Mouse (Mus musculus) midbrain, embryonic 14.5 days (tissue): ENCODE data around the gene Calca. TPM values are rescaled to one million over a fixed set of nuclear protein-coding genes. Genes with fewer than 3 reads are reported as not detected.
"Not testable (repeated sequence)": the region's sequence is repeated elsewhere in the genome, so short reads cannot be mapped to it uniquely, and the experiment has no call there.

ENCODE experiments used
- ATAC-seq: fragments of 200-750 bp; cut with Nextera tagmentation; 2 replicates; pipeline ENCODE4 v1.8.0; 2017; ENCODE audit warnings: moderate number of reproducible peaks, moderate library complexity; ENCODE audit not compliant: low FRiP score, low TSS enrichment
- DNase-seq: peaks from one replicate; pipeline ENCODE4 v3.0.0-alpha.2; 2015
- H3K27ac ChIP-seq: fragments of 300-500 bp; sonication (generic); replicated peaks from 2 replicates; pipeline ENCODE4 v1.5.1; 2014; ENCODE audit warnings: mild to moderate bottlenecking, low read depth, low read length, moderate library complexity
- H3K27me3 ChIP-seq: fragments of 300-500 bp; sonication (generic); 2 replicates; pipeline ENCODE4 v1.6.1; 2014; ENCODE audit warnings: low read length, control low read depth, mixed read lengths; ENCODE audit not compliant: control insufficient read depth, insufficient read depth
- H3K36me3 ChIP-seq: fragments of 300-500 bp; sonication (generic); 2 replicates; pipeline ENCODE4 v1.6.1; 2014; ENCODE audit warnings: low read length, control low read depth; ENCODE audit not compliant: control insufficient read depth, insufficient read depth
- H3K4me1 ChIP-seq: fragments of 300-500 bp; sonication (generic); 2 replicates; pipeline ENCODE4 v1.6.1; 2014; ENCODE audit warnings: mild to moderate bottlenecking, antibody characterized with exemption, low read length, control low read depth; ENCODE audit not compliant: control insufficient read depth, insufficient read depth
- H3K4me2 ChIP-seq: fragments of 300-500 bp; sonication (generic); 2 replicates; pipeline ENCODE4 v1.6.1; 2014; ENCODE audit warnings: mild to moderate bottlenecking, low read length, moderate library complexity
- H3K4me3 ChIP-seq: fragments of 300-500 bp; sonication (generic); replicated peaks from 2 replicates; pipeline ENCODE4 v1.5.1; 2014; ENCODE audit warnings: low read depth, low read length
- H3K9ac ChIP-seq: fragments of 300-500 bp; sonication (generic); replicated peaks from 2 replicates; pipeline ENCODE4 v1.6.1; 2014; ENCODE audit warnings: mild to moderate bottlenecking, low read length, moderate library complexity
- H3K9me3 ChIP-seq: fragments of 300-500 bp; sonication (generic); 2 replicates; pipeline ENCODE4 v1.6.1; 2016; ENCODE audit warnings: low read length, control low read depth, mixed read lengths; ENCODE audit not compliant: control insufficient read depth
- WGBS: fragments of 180-500 bp; shearing (Covaris S2); extraction: QIAGEN DNeasy Blood & Tissue Kit; methylation state at CpG from one replicate; pipeline ENCODE4 v1.1.7; 2014; 5-methylcytosine and 5-hydroxymethylcytosine counted together
- polyA plus RNA-seq: library from polyadenylated mRNA; unstranded; fragments of >200 nt; fragmentation: Nextera tagmentation; extraction: Ambion mirVana; gene quantifications from 2 replicates; pipeline ENCODE4 v1.2.1, GENCODE M21; 2014

The Calca gene
- polyA plus RNA-seq, 1 experiment from 2014 or later: 7.3 TPM

DNA sequence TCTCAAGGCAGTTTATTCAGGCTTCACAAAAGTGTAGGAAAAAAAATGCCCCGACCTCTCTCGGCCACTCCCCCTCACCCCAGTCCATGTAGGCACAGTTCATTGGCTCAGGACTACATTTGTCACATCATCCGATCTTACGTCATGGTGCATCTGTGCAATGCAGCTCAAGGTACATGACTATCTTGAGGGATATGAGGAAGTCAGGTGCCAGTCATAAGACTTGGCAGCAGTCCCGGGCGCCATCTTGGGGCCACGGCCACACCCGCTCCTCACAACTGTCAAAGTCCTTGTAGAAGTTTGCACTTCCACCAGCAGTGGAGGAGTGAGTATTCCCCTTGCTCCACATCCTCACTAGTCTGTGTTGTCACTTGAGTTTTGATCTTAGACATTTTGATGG is 41.8 kb downstream of the Calca start:
- not testable (repeated sequence) for H3K4me2 ChIP-seq, H3K27ac ChIP-seq, H3K4me3 ChIP-seq, H3K9me3 ChIP-seq, H3K27me3 ChIP-seq, H3K9ac ChIP-seq, H3K36me3 ChIP-seq, DNase-seq, H3K4me1 ChIP-seq, ATAC-seq
- WGBS: 96% methylated on average over 8 of the region's 8 CpGs

DNA sequence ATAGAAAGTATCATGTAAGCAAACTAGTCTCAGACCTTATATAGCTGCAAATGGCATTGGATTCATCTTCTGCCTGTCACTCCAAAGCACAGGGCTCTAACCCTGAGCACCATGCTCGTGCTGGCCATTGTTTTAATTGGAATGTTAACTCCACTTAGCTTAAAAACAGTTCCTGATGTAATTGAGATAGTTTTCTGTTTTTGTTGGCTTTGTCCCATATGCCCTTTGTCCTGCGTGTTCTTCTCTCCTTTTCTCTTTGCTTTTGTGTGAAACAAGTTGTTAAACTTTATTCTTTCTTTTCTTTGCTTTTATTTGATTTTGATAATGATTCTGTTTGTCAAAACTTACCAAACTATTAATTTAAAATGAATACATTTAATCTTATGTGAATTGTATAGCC is 53.7 kb downstream of the Calca start:
- WGBS: 55% methylated on average over 2 of the region's 2 CpGs
- no peaks in the 10 kb centered on the region for H3K27me3 ChIP-seq

More for the DNA sequence above, 53.7 kb downstream of the Calca start:
- H3K9me3 ChIP-seq: no peaks in the 10 kb centered on the region
- no peak for DNase-seq
- H3K9ac ChIP-seq: no peak overlapping the region
- no peaks in the 10 kb centered on the region for H3K4me1 ChIP-seq
- no peak overlapping the region for H3K4me2 ChIP-seq
- H3K4me3 ChIP-seq: no peak overlapping the region
- H3K36me3 ChIP-seq: no peaks in the 10 kb centered on the region
- H3K27ac ChIP-seq: no peak overlapping the region
- ATAC-seq: no peak

Other genes with a start within 250 kb of the Calca start
- gene Pde3b, start 221.1 kb downstream of the Calca start, polyA plus RNA-seq: 6.5 and 6.9 TPM in 2 replicates
- 1.2 TPM in 2 replicates for gene Cyp2r1, start 73.4 kb downstream of the Calca start, polyA plus RNA-seq
- gene Calcb, start 82.3 kb upstream of the Calca start, polyA plus RNA-seq: not detected in 2 replicates
- gene Insc, start 107.3 kb upstream of the Calca start, polyA plus RNA-seq: 1.3 and 1.7 TPM in 2 replicates